Mouse (Mus musculus) spleen, adult 2 months (tissue): ENCODE results near the gene Gm9508. TPM values are rescaled to one million over a fixed set of nuclear protein-coding genes. Genes with fewer than 3 reads are reported as not detected.

Experiments
- DNase-seq, 2 experiments: peaks; one replicate each; pipeline versions ENCODE4 v3.0.0 to v3.0.0-alpha.2; 2012 to 2021; ENCODE audit warnings: low spot score in 2 of 2, low read depth in 1 of 2
- H3K27ac ChIP-seq: fragments of 200-500 bp; 2 replicates; pipeline ENCODE4 v1.5.1; 2012; ENCODE audit warnings: low read length, inconsistent platforms; ENCODE audit not compliant: insufficient read depth
- H3K27me3 ChIP-seq: fragments of 200-500 bp; 2 replicates; pipeline ENCODE4 v1.6.1; 2012; ENCODE audit warnings: mild to moderate bottlenecking, moderate library complexity, low read length, inconsistent platforms; ENCODE audit not compliant: control insufficient read depth, insufficient read depth
- H3K36me3 ChIP-seq: fragments of 200-500 bp; 2 replicates; pipeline ENCODE4 v1.6.1; 2012; ENCODE audit warnings: mild to moderate bottlenecking, low read length, inconsistent platforms; ENCODE audit not compliant: control insufficient read depth, insufficient read depth
- H3K4me1 ChIP-seq: fragments of 200-500 bp; 2 replicates; pipeline ENCODE4 v1.6.1; 2011; ENCODE audit warnings: inconsistent platforms; ENCODE audit not compliant: control insufficient read depth, insufficient read depth, insufficient read length
- H3K4me3 ChIP-seq: fragments of 200-500 bp; 2 replicates; pipeline ENCODE4 v1.5.1; 2011; ENCODE audit warnings: mild to moderate bottlenecking, inconsistent platforms; ENCODE audit not compliant: insufficient read depth, insufficient read length; ENCODE audit errors: extremely low read depth
- POLR2A ChIP-seq: fragments of 200-500 bp; IDR thresholded peaks from 2 replicates; pipeline ENCODE4 v1.6.1; 2011; ENCODE audit warnings: low read depth, low read length, inconsistent platforms
- WGBS: fragments of 180-500 bp; shearing (Covaris S2); methylation state at CpG from one replicate; pipeline ENCODE4 v1.1.7; 2018; 5-methylcytosine and 5-hydroxymethylcytosine counted together
- polyA plus RNA-seq: library from polyadenylated mRNA; depleted of rRNA; stranded (reverse); fragments of >200 nt; gene quantifications from 2 replicates; pipeline ENCODE4 v1.2.3, GENCODE M21; 2012; rRNA removed

Gene Gm9508
- polyA plus RNA-seq, 1 experiment = not detected

GRCm38 (mm10) chr10:77647461-77647860 lies 49.6 kb downstream of the Gm9508 start:
- TF ChIP-seq POLR2A = no peak
- no peaks in the 10 kb centered on the region for H3K27me3 ChIP-seq
- H3K36me3 ChIP-seq = peaks cover 33% of the 10 kb centered on the region
- no peaks in the 10 kb centered on the region for H3K4me1 ChIP-seq
- H3K27ac ChIP-seq = no peak overlapping the region
- 42% methylated on average over 1 of the region's 1 CpGs for WGBS
- H3K4me3 ChIP-seq = no peak overlapping the region
- DNase-seq = no peak

Other genes starting within 250 kb of the Gm9508 start
- 21.1 and 25.6 TPM in 2 replicates for gene Fam207a, start 181.4 kb downstream of the Gm9508 start, polyA plus RNA-seq
- 154 and 176 TPM in 2 replicates for gene Itgb2, start 167.0 kb downstream of the Gm9508 start, polyA plus RNA-seq
- 63.4 and 65.3 TPM in 2 replicates for gene Pttg1ip, start 115.5 kb downstream of the Gm9508 start, polyA plus RNA-seq
- 131 and 154 TPM in 2 replicates for gene Sumo3, start 91.1 kb downstream of the Gm9508 start, polyA plus RNA-seq
- gene Gm49325, start 91.0 kb downstream of the Gm9508 start, polyA plus RNA-seq = not detected in 2 replicates
- gene Ube2g2, start 75.0 kb downstream of the Gm9508 start, polyA plus RNA-seq = 31.4 and 34.0 TPM in 2 replicates
- 0.55 and 1.1 TPM in 2 replicates for gene Tspear, start 10.7 kb downstream of the Gm9508 start, polyA plus RNA-seq
- not detected in 2 replicates for gene Gm19402, start 6.5 kb downstream of the Gm9508 start, polyA plus RNA-seq
- not detected in 2 replicates for gene Gm10272, start 9.4 kb upstream of the Gm9508 start, polyA plus RNA-seq
- not detected in 2 replicates for gene Gm10024, start 14.2 kb upstream of the Gm9508 start, polyA plus RNA-seq
- 0.39 TPM in 1 of 2 replicates, not detected in the other for gene Gm10142, start 18.6 kb upstream of the Gm9508 start, polyA plus RNA-seq
- not detected in 2 replicates for gene Krtap12-1, start 23.4 kb upstream of the Gm9508 start, polyA plus RNA-seq
- gene Gm10100, start 29.3 kb upstream of the Gm9508 start, polyA plus RNA-seq = not detected in 2 replicates
- not detected in 2 replicates for gene Gm18596, start 45.4 kb upstream of the Gm9508 start, polyA plus RNA-seq
- gene Gm9736, start 54.1 kb upstream of the Gm9508 start, polyA plus RNA-seq = not detected in 2 replicates
- not detected in 2 replicates for gene Gm3233, start 62.4 kb upstream of the Gm9508 start, polyA plus RNA-seq
- not detected in 2 replicates for gene Gm3238, start 74.1 kb upstream of the Gm9508 start, polyA plus RNA-seq
- gene Gm7138, start 79.7 kb upstream of the Gm9508 start, polyA plus RNA-seq = not detected in 2 replicates
- gene Gm3250, start 85.3 kb upstream of the Gm9508 start, polyA plus RNA-seq = not detected in 2 replicates
- not detected in 2 replicates for gene Gm7137, start 91.0 kb upstream of the Gm9508 start, polyA plus RNA-seq
- gene Gm9639, start 97.8 kb upstream of the Gm9508 start, polyA plus RNA-seq = not detected in 2 replicates
- not detected in 2 replicates for gene Gm19668, start 101.9 kb upstream of the Gm9508 start, polyA plus RNA-seq
- gene Gm9507, start 114.6 kb upstream of the Gm9508 start, polyA plus RNA-seq = not detected in 2 replicates
- not detected in 2 replicates for gene Gm2696, start 117.4 kb upstream of the Gm9508 start, polyA plus RNA-seq
- gene Krtap10-4, start 129.9 kb upstream of the Gm9508 start, polyA plus RNA-seq = not detected in 2 replicates
- not detected in 2 replicates for gene Krtap10-10, start 138.7 kb upstream of the Gm9508 start, polyA plus RNA-seq
- not detected in 2 replicates for gene Gm36176, start 149.6 kb upstream of the Gm9508 start, polyA plus RNA-seq
- gene Gm10318, start 155.6 kb upstream of the Gm9508 start, polyA plus RNA-seq = not detected in 2 replicates
- 0.09 TPM in 1 of 2 replicates, not detected in the other for gene Gm3285, start 164.7 kb upstream of the Gm9508 start, polyA plus RNA-seq
- gene Lrrc3, start 205.3 kb upstream of the Gm9508 start, polyA plus RNA-seq = 0.70 and 1.2 TPM in 2 replicates